Mouse (Mus musculus) neutrophil, adult 5-6 weeks (primary cell): ENCODE data around the gene Dph5. TPM values are rescaled to one million over a fixed set of nuclear protein-coding genes. Genes with fewer than 3 reads are reported as not detected.

ENCODE experiments used
- ATAC-seq: fragments of 151-379, 151-347 bp; 2 replicates; pipeline ENCODE4 v1.8.0; 2017; ENCODE audit warnings: mild to moderate bottlenecking, moderate TSS enrichment; ENCODE audit not compliant: insufficient number of reproducible peaks, poor library complexity, low FRiP score, severe bottlenecking; ENCODE audit errors: extremely low read depth
- total RNA-seq: library from RNA; stranded (forward); fragments of 200-1000 nt; gene quantifications from 2 replicates; pipeline ENCODE4 v1.2.3, GENCODE M21; 2017

Dph5 gene
- total RNA-seq, 1 experiment from 2014 or later = 43.5 TPM

DNA sequence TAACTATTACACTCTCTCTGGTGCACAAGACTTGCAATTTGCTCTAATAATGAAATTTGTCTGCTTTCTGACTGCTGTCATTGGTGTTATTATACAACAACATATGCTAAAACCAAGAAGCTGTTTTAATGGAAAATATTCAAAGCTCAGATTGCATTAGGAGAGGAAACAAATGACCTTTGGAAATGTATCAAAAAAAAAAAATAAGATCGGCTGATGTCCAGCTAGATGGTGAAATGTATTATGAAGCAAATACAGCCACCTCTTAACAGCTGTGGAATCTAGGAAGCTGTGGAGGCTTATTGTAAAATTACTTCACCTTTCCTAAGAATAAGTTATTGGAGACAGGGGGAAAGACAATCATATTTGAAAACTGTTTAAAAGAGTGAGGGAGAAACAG, 3.6 kb upstream of the Dph5 start:
- ATAC-seq = no peak

DNA sequence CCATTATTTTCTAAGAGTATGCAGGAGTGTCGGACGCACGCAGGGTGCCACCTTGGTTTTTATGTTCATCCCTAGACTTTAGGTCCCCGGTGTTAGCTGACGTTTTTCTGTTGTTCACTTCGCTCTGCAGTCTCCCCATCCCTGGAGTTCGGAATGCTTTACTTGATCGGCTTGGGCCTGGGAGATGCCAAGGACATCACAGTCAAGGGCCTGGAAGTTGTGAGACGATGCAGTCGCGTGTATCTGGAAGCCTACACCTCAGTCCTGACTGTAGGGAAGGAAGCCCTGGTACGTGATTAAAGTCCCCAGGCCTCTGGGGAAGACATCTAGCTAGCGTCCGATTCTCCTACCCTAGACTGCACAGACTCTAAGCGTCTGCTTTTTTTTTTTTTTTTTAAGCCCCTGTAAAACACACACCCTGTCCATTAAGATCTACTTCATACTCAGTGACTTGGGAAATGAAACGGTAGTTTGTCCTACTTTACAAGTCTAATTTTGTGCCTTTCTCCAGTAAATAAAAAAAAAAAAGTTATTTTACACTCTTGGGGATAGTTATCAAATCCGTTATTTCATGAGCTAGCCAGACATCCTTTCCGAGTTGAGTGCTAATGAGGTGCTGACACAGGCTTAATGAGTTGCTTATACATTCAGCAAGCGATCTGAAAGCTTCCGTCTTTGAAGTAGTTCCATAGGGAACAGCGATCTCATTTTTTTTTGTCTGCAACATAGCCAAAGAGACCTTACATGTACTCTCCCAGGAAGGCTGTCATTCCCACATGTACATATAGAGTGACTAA, 871 bp downstream of the Dph5 start:
- ATAC-seq = no peak

DNA sequence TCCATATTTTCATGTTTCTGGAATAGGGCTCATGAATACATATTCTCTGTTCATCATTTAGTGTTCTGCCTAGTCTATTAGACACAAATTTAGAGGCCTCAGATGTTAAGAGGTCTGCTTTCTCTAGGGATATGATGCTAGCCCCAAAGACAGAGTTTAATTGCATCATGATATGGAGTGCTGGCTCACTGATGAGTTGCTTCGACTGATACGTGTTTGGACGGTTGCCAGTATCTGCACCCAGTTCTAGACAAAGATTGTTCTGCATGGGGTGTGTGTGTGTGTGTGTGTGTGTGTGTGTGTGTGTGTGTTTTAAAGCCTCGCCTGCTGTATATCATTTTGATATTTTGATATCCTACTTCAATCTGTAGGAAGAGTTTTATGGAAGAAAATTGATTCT, 4.7 kb downstream of the Dph5 start:
- no peak for ATAC-seq

DNA sequence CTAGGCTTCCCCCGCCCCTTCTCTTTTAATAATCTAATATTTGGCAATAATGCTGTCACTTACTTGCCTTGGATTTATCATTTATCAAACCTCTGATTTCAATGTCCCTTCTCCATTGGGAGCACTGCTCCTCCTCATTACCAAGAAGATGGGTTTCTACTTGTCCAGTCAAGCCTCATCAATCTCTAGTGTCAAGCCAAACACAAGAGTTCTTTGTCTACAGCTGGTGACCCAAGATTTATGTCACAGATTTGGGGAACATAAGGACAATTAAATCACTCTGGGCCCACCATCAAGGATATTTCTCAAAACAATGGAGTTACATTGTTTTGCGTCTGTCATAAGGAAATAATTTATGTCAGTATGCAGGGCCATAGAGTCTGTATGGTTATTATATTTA, 5.5 kb downstream of the Dph5 start:
- ATAC-seq = no peak

- no peak for ATAC-seq
These were observed 10.8 kb downstream of the Dph5 start for GRCm38 (mm10) chr3:115898354-115898948.

- ATAC-seq = peak; percentile 100
These were observed 14.8 kb downstream of the Dph5 start for GRCm38 (mm10) chr3:115902301-115902956.

DNA sequence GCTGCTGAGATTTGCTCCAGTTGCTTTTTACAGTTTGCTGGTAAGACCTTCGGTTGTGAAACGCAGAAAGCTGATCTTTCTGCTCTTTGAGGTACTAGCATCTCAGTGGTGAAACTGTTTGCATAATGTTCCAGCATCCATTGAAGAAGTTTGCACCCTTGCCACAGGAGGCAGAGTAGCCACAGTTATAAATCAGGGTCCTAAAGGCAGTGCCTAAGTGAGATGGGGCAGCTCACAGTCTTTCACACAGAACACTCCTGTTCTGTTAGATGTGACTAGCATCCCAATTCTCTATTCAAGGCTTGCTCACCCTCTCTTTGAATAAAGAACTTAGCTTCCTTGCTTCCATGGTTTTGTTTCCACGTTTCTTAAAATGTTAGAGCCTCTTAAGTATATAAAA, 17.4 kb downstream of the Dph5 start:
- no peak for ATAC-seq

DNA sequence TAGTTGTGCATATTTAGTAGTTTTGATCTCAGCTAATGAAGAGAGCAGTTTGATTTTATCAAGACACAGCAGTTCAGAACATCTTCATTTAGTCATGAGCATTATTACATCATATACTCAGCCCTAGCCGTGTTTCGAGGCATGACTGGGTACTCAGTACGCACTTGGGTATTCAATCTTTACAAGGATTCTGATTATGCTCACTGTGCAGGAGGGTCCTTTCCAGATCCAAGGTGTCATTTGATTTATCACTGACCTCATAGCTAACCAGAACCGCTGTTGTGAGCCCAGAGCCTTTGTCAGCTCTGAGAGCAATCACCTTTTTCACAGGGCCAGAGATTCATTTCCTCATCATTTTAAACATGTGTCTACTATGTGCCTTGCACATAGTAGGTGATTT, 17.9 kb downstream of the Dph5 start:
- ATAC-seq = no peak

GRCm38 (mm10) chr3:115907406-115907805, 19.8 kb downstream of the Dph5 start:
- peak; percentile 46; the same call in 1 of the 2 replicates for ATAC-seq

DNA sequence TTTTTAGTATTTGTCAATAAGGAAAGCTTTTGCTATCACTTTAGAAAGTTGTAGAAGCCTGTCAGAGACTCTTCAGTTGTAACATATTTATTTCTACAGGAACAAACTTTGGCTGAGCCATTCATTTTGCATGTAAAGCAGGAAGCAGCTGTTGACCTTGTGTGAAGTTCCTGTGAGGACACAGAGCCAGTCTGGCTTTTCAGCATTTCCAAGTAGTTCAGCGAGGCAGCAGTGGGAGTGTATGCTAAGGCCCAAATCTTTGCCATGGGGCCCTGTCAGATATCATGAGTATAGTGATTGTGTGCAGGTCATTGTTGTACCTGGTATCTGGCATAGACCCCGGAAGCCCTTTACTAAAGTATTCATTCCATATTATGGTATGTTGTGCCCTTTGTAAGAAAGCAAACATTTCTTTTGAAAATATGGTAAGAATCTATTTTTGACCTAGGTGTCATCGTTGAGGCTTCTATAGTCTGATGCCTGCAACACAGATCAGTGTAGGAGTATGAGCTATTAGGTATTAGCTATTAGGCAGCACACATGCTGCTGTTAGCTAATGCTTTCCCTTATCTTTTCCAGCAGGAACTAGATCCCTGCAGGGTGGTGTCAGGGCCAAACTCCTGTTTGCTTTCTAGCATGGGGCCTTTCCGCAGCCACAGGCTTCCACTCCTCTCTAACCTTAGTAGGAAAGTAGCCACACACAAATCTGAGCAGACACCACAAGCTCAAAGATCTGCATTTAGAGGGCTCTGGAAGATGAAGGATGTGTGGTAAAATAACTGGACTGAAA, 37.0 kb downstream of the Dph5 start:
- no peak for ATAC-seq

DNA sequence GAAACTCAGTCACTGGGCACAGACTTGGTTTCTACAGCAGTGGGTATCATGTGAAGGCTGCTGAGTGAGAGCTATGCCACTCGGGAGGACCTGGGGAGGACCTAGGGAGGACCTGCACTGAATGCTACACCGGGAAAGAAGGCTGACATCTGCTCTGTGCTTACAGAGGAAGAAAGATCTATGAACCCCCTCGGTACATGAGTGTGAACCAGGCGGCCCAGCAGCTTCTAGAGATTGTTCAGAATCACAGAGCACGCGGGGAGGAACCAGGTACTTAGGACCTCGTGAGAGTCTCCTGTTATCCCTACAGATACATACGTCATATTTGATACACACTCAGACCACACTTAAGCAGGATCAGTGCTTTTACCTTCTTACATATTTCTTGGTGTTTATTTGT, 38.9 kb downstream of the Dph5 start:
- no peak for ATAC-seq

GRCm38 (mm10) chr3:115931701-115932100, 44.1 kb downstream of the Dph5 start:
- ATAC-seq = no peak

- ATAC-seq = peak; percentile 40; the same call in 1 of the 2 replicates
These were observed 45.9 kb downstream of the Dph5 start for GRCm38 (mm10) chr3:115933293-115934186.

DNA sequence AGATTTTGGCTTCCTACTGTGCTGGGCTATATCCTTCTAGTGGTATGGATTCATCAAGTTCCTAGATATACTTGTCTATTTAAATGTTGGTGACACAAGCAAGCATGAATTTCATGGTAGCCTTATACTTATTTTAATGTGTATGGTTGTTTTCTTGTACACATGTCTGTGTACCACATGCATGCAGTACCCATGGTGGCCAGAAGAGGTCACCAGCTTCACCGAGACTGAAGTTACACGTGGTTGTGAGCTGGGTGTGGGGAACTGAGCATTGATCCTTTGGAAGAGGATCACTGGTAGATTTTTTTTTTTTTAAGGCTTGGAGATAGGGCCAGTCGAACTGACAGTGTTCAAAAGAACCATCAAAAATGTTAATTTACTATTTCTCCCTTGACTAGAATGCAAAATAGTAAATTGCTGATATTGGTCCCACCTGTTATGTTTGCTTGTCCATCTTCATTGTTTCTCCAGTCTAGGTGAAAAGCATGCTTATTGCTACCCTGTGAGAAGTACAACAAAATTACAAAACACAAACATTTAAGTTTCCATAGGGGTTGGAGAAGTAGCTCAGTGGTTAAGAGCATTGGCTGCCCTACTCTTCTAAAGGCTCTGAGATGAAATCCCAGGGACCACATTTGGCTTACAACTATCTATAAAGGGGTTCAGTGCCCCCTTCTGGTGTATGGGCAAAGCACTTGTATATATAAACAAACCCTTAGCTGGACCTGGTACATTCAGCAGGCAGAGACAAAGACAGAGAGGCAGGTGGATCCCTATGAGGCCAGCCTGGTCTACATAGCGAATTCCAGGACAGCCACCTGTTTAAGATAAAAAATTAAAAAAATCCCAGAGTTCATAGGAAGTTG, 49.3 kb downstream of the Dph5 start:
- ATAC-seq = peak; percentile 79

DNA sequence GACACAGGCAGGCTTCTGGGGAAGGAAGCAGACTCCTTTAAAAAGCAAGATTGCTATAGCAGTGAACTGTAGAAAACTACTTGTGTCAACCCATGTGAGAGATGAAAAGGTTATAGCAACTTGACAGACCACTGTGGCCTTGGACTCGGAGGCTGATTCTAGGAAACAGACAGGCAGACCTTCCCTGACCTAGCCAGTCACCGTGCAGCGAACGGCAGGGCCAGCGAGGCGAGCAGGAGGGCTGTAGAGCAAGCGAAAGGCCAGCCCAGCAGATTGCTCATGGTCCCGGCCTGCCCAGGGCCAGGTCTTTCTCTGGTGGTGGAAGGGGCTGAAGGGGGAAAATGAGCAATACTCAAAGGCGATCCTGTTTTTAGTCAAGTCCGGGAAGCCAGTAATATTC, 50.2 kb downstream of the Dph5 start:
- no peak for ATAC-seq

DNA sequence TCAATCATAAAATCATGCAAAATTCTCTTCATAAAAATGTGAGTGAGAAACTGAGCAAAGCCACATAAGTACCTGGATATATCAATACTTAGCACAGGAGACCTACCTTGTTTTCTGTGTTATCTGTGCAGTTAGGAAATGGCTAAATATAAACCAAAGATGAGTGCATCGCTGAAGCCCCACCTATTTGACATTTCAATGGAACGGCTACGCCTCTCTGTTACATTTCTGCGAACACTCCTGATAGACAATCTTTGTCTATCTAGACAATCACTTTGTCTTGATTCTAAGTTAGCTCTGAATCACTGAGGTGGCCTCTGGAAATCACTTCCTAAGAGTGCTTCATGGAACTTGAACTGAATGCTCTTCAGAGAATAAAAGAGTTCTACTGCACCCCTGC, 52.9 kb downstream of the Dph5 start:
- ATAC-seq = no peak

DNA sequence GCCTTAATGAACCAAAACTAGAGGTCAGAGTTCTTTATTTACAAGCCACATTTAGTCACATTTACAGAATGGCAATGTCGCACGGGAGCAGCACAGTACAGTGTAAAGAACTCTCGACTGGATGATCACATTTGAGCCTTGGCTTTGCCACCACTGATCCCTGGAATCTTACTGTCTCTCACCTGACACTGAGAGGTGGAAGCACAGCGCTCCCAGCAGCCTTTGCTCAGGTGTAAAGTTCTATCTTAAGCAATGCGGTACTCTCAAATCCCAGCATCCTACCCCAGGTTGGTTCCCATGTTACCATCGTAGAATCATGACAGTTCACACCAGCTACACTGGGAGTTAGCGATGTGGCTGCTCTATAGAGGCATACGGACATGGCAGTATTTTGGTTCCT, 53.8 kb downstream of the Dph5 start:
- ATAC-seq = no peak

- no peak for ATAC-seq
These were observed 56.7 kb downstream of the Dph5 start for GRCm38 (mm10) chr3:115944376-115944775.
